20 mouse cellular contexts compared by ENCODE assay signal in genomic region chr12:76938013-76938412, GRCm38 (mm10). TPM values are rescaled to one million over a fixed set of nuclear protein-coding genes. Genes with fewer than 3 reads are reported as not detected.
DNase-seq lines count a peak whose midpoint lies in the region; TF ChIP-seq lines count a peak whose summit lies in the region.
"Had no signal": no experiment of that assay in that cellular context is flagged by ENCODE, and none has a peak within 500 bp of the region (broad histone marks: within the 10 kb centered on the region; RNA-seq: fewer than 3 reads in every experiment).

No protein-coding gene starts in this region.

- H3K4me1 ChIP-seq in kidney, adult 2 months (ENCODE audit: control insufficient read depth, insufficient read depth, low read length): no peaks in the 10 kb centered on the region
- H3K4me1 ChIP-seq: embryonic facial prominence, embryonic 13.5 days; embryonic facial prominence, embryonic 15.5 days; forebrain, embryonic 10.5 days; forebrain, embryonic 12.5 days had no signal

- no peak overlapping the region for H3K4me3 ChIP-seq in kidney, adult 2 months (ENCODE audit: insufficient read depth, low read depth, low read length)
- H3K4me3 ChIP-seq: embryonic facial prominence, embryonic 13.5 days; embryonic facial prominence, embryonic 15.5 days; erythroblast, embryonic 14.5 days; forebrain, embryonic 10.5 days; forebrain, embryonic 12.5 days had no signal

- peaks cover 2% of the 10 kb centered on the region; the same call in 1 of the 2 replicates for H3K36me3 ChIP-seq in kidney, adult 2 months (ENCODE audit: control insufficient read depth, insufficient read depth, low read length)

- no peaks in the 10 kb centered on the region for H3K27me3 ChIP-seq in kidney, adult 2 months (replicated peaks; ENCODE audit: control insufficient read depth, insufficient read depth, low read length)
- H3K27me3 ChIP-seq: embryonic facial prominence, embryonic 13.5 days; embryonic facial prominence, embryonic 15.5 days; forebrain, embryonic 12.5 days had no signal

- DNase-seq in kidney, adult 2 months: peak; percentile 65
- no peak for DNase-seq in kidney, adult 11 months
- DNase-seq in kidney, adult 9 months: peak; percentile 59
- no peak for DNase-seq in kidney, postnatal 4 days
- DNase-seq in kidney, postnatal 36 days: peak; percentile 63 to 74
- no peak for DNase-seq in kidney, postnatal 10 days
- DNase-seq: adrenal gland, adult 2 months; adrenal gland, postnatal 10 days; adrenal gland, postnatal 25 days; cerebellum, adult 11 months; cerebellum, adult 8-10 months; cerebellum, adult 9-11 months; cerebellum, postnatal 14 days; cerebellum, postnatal 36 days; embryo, embryonic 11 days had no signal

- no peak for TF ChIP-seq POLR2A in kidney, adult 2 months (IDR thresholded peaks at IDR 0.05; ENCODE audit: low read depth, low read length)

- WGBS in kidney, adult 2 months: 56% methylated on average over 6 of the region's 6 CpGs

- TF ChIP-seq CTCF in kidney, adult 2 months (conservative IDR thresholded peaks at IDR 0.05; ENCODE audit: insufficient read depth, insufficient read length, low read depth, low read length): no peak

- no peak overlapping the region for H3K27ac ChIP-seq in kidney, adult 2 months (ENCODE audit: insufficient read depth, low read depth, low read length)
- H3K27ac ChIP-seq: embryonic facial prominence, embryonic 13.5 days; embryonic facial prominence, embryonic 15.5 days; forebrain, embryonic 10.5 days; forebrain, embryonic 12.5 days had no signal

RNA-seq across cellular contexts. Expression of gene Max, which starts 24.0 kb away (rescaled TPM):
- polyA plus RNA-seq in kidney, adult 2 months (2012; rRNA removed): 33.8 and 42.7 TPM in 2 replicates

Comparison
In these comparisons a context has a peak if more than half of its experiments do, and no peak if none do; other contexts are left out.
1. DNase-seq: peak in kidney, adult 2 months (single experiment), kidney, adult 9 months (single experiment) and kidney, postnatal 36 days (2 of 2); none in kidney, adult 11 months (single experiment), kidney, postnatal 4 days (0 of 2) and kidney, postnatal 10 days (single experiment).